Mouse (Mus musculus) limb, embryonic 11.5 days (tissue): ENCODE measurements at regions not wholly inside any gene's neighbourhood (a gene's known extent, or its start where the extent isn't known, plus 50 kb on each side); places are given as distances from the start of the nearest gene placed in this dataset.

ENCODE experiments used
- ATAC-seq: fragments of 200-750 bp; cut with Nextera tagmentation; 2 replicates; pipeline ENCODE4 v1.8.0; 2017; ENCODE audit warnings: low read depth; ENCODE audit not compliant: insufficient number of reproducible peaks, low FRiP score, low TSS enrichment
- DNase-seq: peaks from one replicate; pipeline ENCODE4 v3.0.0-alpha.2; 2015; ENCODE audit warnings: low spot score
- H3K27ac ChIP-seq: fragments of 300-500 bp; sonication (generic); replicated peaks from 2 replicates; pipeline ENCODE4 v1.5.1; 2014; ENCODE audit warnings: low read depth, mild to moderate bottlenecking, low read length
- H3K27me3 ChIP-seq: fragments of 300-500 bp; sonication (generic); 2 replicates; pipeline ENCODE4 v1.6.1; 2014; ENCODE audit warnings: mild to moderate bottlenecking, low read length, mixed read lengths; ENCODE audit not compliant: control insufficient read depth, insufficient read depth
- H3K36me3 ChIP-seq: fragments of 300-500 bp; sonication (generic); 2 replicates; pipeline ENCODE4 v1.6.1; 2014; ENCODE audit warnings: mild to moderate bottlenecking, low read length, moderate library complexity, mixed read lengths; ENCODE audit not compliant: control insufficient read depth, insufficient read depth
- H3K4me1 ChIP-seq: fragments of 300-500 bp; sonication (generic); 2 replicates; pipeline ENCODE4 v1.6.1; 2014; ENCODE audit warnings: low read length, mixed read lengths; ENCODE audit not compliant: control insufficient read depth, insufficient read depth
- H3K4me2 ChIP-seq: fragments of 300-500 bp; sonication (generic); 2 replicates; pipeline ENCODE4 v1.6.1; 2014; ENCODE audit warnings: low read depth, mild to moderate bottlenecking, moderate library complexity; ENCODE audit not compliant: severe bottlenecking
- H3K4me3 ChIP-seq: fragments of 300-500 bp; sonication (generic); 2 replicates; pipeline ENCODE4 v1.5.1; 2014; ENCODE audit warnings: low read depth, low read length
- H3K9ac ChIP-seq: fragments of 300-500 bp; sonication (generic); 2 replicates; pipeline ENCODE4 v1.6.1; 2014; ENCODE audit warnings: mild to moderate bottlenecking, low read length
- H3K9me3 ChIP-seq: fragments of 300-500 bp; sonication (generic); 2 replicates; pipeline ENCODE4 v1.6.1; 2016; ENCODE audit warnings: low read length; ENCODE audit not compliant: control insufficient read depth
- WGBS: fragments of 180-500 bp; shearing (Covaris S2); extraction: QIAGEN DNeasy Blood & Tissue Kit; methylation state at CpG from one replicate; pipeline ENCODE4 v1.1.7; 2014; 5-methylcytosine and 5-hydroxymethylcytosine counted together

DNA sequence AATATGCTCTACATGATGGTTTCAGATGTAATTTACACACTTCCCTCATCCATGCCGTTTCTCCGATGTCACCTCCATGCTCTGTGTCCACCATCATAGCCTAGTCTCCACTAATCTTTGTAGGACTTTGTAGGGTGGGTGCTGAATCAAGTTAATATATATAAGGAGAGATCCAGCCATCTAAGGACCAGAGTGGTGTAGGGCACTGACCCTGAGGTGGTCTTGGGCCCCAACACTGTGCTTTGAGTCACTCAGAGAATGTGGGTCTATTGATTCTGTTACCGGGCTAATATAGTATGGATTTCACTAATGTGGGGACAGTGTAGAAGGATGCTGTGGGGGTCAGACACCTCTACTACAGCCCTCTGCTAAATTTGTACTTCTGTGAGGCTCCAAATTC is 104.4 kb downstream of the Tex36 start:
- Histone ChIP-seq H3K27me3 (no peaks in the 10 kb centered on the region), H3K4me3 (no peak overlapping the region), H3K4me1 (peaks cover 5% of the 10 kb centered on the region; the same call in 1 of the 2 replicates), H3K9me3 (no peaks in the 10 kb centered on the region), H3K4me2 (no peak overlapping the region), H3K27ac (no peak overlapping the region), H3K36me3 (no peaks in the 10 kb centered on the region), H3K9ac (no peak overlapping the region)
- WGBS: 97% methylated on average over 3 of the region's 3 CpGs
- ATAC-seq: no peak
- no peak for DNase-seq

- no peak for ATAC-seq
- no peak overlapping the region for H3K4me2 ChIP-seq
These were observed 106.9 kb downstream of the Tex36 start for GRCm38 (mm10) chr7:133494982-133495550.

DNA sequence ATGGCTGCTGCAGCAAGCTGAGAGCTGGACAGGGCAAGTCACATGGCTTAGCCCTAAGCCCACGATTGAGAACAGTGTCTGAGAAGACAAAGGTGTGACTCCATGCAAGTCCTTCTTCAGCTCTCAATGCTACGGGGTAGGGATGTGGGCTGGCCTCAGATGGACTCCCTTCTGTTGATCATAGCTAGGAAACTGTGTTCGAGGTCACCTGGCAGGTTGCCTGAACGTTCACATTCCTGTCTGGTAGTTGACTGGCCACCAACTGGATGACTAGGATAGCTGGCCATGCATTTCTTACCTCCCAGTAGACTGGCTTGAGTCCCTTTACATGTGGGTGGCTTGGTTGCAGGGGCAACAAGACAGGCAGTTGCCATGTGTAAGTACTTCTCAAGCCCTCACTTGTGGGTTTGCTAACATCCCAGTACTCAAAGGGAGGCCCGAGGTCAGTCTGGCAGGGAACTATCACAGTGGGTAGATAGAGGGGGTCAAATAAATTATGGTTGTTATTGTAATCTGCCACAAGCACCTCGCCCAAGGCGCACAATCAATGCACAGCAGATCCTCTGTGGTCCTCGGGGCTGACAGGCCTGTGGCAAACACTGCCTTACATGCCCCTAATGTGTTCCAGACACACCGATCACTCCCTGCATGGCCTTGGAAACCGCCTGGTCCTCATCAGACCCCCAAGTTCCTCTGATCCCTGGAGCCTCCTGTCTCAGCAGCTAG is 107.5 kb downstream of the Tex36 start:
- H3K4me3 ChIP-seq: no peak overlapping the region
- H3K36me3 ChIP-seq: no peaks in the 10 kb centered on the region
- H3K9ac ChIP-seq: no peak overlapping the region
- ATAC-seq (no peak), DNase-seq (peak; percentile 68)
- H3K4me2 ChIP-seq: no peak overlapping the region
- H3K9me3 ChIP-seq: no peaks in the 10 kb centered on the region
- no peak overlapping the region for H3K27ac ChIP-seq
- H3K4me1 ChIP-seq: peaks cover 10% of the 10 kb centered on the region; the same call in 1 of the 2 replicates
- 33% methylated on average over 10 of the region's 10 CpGs for WGBS
- no peaks in the 10 kb centered on the region for H3K27me3 ChIP-seq

More at GRCm38 (mm10) chr7:133494982-133495550, 106.9 kb downstream of the Tex36 start:
- Histone ChIP-seq H3K36me3 (no peaks in the 10 kb centered on the region), H3K27ac (no peak overlapping the region), H3K9ac (no peak overlapping the region), H3K9me3 (no peaks in the 10 kb centered on the region), H3K4me1 (peaks cover 10% of the 10 kb centered on the region; the same call in 1 of the 2 replicates), H3K4me3 (no peak overlapping the region), H3K27me3 (no peaks in the 10 kb centered on the region)
- WGBS: 34% methylated on average over 8 of the region's 8 CpGs
- DNase-seq: peak; percentile 49

DNA sequence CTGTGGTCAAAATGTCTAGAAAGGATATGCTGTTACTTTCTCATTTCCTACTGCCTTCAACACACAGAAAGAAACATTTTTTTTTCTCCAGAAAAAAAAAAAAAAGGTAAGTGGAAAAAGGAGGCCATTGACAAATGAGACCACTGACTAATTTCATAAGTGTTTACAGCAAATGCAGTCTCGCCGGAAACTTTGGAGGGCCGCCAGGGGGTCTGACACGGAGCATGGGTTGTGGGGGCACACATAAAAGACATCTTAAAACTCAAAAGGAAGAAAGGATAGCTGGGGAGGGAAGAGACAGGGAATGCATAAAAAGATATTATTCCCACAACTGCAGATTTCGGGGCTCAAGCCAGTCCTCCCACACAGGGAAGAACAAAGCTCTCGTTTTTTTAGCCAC is 109.3 kb downstream of the Tex36 start:
- no peak overlapping the region for H3K27ac ChIP-seq
- ATAC-seq: no peak
- H3K36me3 ChIP-seq: no peaks in the 10 kb centered on the region
- H3K9ac ChIP-seq: no peak overlapping the region
- DNase-seq: no peak
- H3K4me1 ChIP-seq: peaks cover 10% of the 10 kb centered on the region; the same call in 1 of the 2 replicates
- H3K27me3 ChIP-seq: no peaks in the 10 kb centered on the region
- 59% methylated on average over 6 of the region's 6 CpGs for WGBS
- H3K4me2 ChIP-seq: no peak overlapping the region
- no peak overlapping the region for H3K4me3 ChIP-seq
- H3K9me3 ChIP-seq: no peaks in the 10 kb centered on the region

DNA sequence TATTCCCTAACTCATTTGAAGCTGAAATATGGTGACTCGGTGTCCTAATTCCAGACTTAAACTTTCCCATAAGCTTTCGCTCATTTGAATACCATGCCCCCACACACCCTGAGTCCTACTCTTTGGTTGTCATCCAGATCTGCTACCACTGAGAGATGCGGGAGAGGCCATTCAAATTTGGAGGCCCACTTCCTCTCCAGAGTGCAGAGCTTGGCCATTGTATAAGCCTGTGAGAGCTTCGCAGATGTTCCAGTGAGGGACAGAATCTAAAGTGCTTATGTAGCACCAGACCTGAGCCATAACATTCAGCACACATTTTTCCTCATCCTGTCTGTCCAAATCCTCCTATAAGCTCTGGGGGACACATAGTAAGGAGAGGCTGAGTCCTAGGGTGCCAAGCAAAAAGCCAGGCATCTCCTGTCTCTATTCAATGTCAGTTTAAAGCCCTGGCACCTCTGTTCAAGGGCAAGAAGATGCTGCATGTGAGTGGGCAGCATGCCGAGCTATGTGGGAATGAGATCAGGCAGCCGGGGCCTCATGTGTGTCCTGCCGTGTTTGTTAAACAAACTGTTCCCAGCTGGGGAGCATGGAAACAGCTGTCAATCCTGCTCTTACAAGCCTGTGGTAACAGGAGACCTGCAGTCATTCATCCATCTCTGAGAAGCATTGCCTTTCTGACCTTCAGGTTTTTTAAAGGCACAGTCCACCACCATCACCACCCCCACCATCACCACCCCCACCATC is 113.9 kb downstream of the Tex36 start:
- Histone ChIP-seq H3K9me3 (no peaks in the 10 kb centered on the region), H3K27ac (no peak overlapping the region), H3K4me1 (0 out of 2 replicates have a peak, but pooled peaks cover 5% of the 10 kb centered on the region), H3K4me3 (no peak overlapping the region), H3K27me3 (no peaks in the 10 kb centered on the region), H3K9ac (no peak overlapping the region), H3K4me2 (no peak overlapping the region), H3K36me3 (no peaks in the 10 kb centered on the region)
- DNase-seq (no peak), ATAC-seq (no peak)
- 52% methylated on average over 7 of the region's 7 CpGs for WGBS

DNA sequence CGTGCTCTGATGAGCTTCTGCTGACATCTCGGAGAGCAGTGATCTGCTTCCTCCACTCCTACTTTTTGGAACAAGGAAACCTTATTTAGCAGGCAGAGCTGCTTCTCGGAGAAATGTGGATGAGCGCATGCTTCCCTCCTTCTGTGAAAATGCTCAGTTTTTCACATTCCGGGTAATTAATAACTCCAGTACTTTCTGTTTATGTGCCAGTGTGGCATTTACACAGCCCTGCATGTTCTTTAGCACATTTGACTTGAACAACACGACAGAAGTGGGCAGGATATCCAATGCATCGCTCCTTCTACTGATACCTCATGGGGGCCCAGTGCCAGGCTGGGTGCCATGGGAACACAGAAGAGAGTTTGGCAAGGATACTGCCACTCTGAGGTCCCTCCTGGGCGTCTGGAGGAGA is 117.5 kb downstream of the Tex36 start:
- DNase-seq (no peak), ATAC-seq (no peak)
- Histone ChIP-seq H3K27me3 (no peaks in the 10 kb centered on the region), H3K9me3 (no peaks in the 10 kb centered on the region), H3K4me3 (no peak overlapping the region), H3K4me2 (no peak overlapping the region), H3K27ac (no peak overlapping the region), H3K36me3 (no peaks in the 10 kb centered on the region), H3K4me1 (no peaks in the 10 kb centered on the region), H3K9ac (no peak overlapping the region)
- 87% methylated on average over 8 of the region's 8 CpGs for WGBS

GRCm38 (mm10) chr7:133481529-133481928 is 120.4 kb downstream of the Tex36 start:
- H3K4me3 ChIP-seq: no peak overlapping the region
- H3K27me3 ChIP-seq: no peaks in the 10 kb centered on the region
- H3K9me3 ChIP-seq: no peaks in the 10 kb centered on the region
- DNase-seq (no peak), ATAC-seq (no peak)
- H3K4me2 ChIP-seq: no peak overlapping the region
- no peaks in the 10 kb centered on the region for H3K36me3 ChIP-seq
- H3K4me1 ChIP-seq: no peaks in the 10 kb centered on the region
- 39% methylated on average over 6 of the region's 6 CpGs for WGBS
- no peak overlapping the region for H3K9ac ChIP-seq
- no peak overlapping the region for H3K27ac ChIP-seq

DNA sequence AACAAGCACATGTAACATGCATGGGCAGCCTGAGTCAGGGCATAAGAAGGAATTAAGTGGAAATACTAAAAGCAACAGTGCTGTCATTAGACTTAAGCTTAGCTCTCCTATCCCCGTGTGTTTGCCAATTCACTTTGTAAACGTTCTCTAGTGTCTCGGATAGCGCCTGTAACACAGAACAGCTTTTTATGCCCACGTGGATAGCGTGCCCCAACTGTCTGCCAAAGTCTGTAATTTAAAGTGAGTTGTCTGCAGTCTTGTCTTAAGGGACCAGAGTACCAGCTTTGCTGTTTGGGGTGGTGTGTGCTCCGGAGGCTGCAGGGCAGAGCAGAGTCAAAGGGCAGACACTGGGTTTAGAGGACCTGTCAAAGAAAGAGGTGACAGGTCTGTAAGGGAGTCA is 122.3 kb downstream of the Tex36 start:
- no peak for DNase-seq
- no peak for ATAC-seq
- H3K9me3 ChIP-seq: no peaks in the 10 kb centered on the region
- H3K27ac ChIP-seq: no peak overlapping the region
- no peaks in the 10 kb centered on the region for H3K36me3 ChIP-seq
- H3K4me3 ChIP-seq: no peak overlapping the region
- no peak overlapping the region for H3K9ac ChIP-seq
- no peaks in the 10 kb centered on the region for H3K4me1 ChIP-seq
- no peaks in the 10 kb centered on the region for H3K27me3 ChIP-seq
- 58% methylated on average over 7 of the region's 7 CpGs for WGBS
- no peak overlapping the region for H3K4me2 ChIP-seq
